Mouse (Mus musculus) heart, adult 9 months (tissue): ENCODE measurements around the gene Pdzd4.
A peak's percentile ranks its signal among the peaks of the same experiment; 100 is the strongest.

ENCODE experiments used
- DNase-seq, 2 experiments: peaks; one replicate each; pipeline ENCODE4 v3.0.0; 2022; ENCODE audit warnings: low spot score in 2 of 2

The Pdzd4 gene

DNA sequence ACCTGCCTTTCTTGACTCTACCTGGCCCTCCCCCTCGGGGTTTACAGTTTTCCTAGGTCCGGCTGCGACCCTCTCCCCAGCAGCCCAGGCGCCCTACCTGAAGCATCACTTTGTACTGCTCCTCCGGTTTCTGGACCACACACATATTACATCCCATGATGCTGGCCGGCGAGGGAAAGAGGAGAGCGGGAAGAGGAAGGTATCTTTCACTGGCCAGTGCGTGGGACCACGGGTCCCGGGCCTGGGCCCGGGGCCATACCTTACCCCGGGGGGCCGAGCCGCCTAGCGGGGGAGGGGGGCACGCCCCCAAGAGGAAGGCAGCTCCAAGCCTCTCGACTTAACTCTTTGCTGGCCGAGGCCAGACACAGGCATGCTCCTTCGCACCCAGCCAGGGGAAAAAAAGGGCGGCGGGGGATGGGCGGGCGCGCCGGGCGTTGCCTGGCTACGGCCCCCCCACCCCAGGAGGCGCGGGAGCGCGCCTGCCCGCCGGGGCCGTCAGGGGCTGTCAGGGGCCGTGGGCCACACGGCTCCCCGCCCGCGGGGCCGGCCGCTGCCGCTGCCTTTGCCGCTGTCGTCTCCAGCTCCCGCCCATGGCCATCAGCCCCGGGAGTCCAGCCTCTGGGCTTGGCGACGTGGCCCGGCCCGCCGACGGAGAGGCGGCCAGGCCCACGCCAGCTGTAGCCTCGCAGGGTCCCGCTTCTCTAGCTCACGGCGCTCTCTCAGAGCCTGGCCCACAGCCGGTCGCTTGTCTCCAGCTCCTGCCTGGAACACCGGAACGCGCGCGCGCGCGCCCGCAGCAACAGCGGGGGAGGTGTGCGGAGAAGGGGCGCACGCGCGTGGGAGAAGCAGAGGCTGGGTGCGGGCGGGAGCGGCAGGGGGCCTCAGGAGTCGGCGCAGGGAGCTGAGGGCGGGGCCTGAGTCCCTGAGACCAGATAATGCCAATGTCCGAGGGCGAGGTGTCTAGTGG is at the start of gene Pdzd4:
Gene Pdzd4 (minus strand): TSS at position 785 of the 967 bp plus-strand sequence.
- peak; percentile 6 to 49 for DNase-seq

GRCm38 (mm10) chrX:73871956-73872355 is 47.2 kb upstream of the Pdzd4 start:
- DNase-seq = no peak

DNA sequence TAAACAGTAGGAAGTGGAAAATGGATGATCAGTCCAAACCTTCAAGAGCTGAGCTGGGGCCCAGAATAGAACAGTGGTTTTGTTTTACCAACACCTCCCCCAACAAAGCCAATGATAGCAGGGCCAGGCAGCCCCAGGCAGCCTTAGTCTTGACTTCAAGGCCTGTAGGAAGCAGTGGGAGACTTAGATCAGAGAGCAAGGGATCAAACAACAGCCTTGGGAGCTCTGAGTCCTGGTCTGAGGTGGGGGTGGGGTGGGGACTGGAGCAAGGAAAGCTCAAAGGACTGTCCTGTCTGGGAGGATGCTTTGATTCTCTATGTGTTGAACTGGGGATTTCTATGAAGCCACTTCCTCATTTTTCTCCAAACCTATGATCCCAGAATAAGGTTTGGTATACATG is 46.7 kb upstream of the Pdzd4 start:
- DNase-seq = no peak

DNA sequence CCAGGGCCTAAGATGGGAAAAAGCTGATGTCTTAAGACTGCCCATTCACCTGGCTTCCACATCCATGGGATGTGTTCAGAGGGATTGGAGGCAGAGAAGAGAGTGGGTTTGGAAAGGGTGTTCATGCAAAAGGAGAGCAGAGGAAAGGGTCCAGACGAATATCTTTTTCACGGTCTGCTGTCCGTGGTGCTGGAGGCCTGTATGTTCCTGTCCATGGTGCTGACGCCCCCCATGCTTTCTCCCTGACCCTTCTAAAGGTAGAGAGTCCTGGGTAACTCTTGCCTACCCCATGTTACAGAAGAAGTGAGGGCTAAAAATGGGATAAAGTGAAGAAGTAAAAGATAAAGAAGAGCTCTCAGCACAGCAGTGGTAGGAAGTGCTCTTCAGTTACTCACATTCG is 44.6 kb upstream of the Pdzd4 start:
- DNase-seq = no peak

DNA sequence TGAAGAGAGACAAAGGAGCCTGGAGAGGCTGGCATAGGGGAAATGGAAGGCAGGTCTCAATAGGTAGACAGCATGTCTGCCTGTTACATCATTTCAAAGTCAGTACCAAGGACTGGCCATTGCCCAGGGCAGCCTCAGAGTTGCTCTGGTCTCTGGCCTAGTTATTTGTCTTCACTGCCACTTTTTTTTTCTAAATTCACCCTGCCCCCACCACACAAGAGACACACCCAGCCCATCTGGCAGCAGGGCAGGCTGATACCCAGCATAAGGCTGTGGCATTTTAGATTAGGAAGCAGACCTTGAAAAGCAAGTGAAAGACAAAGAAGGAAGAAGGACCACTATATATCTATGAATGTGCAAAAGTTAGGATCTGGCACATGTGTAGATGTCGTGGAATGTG is 43.1 kb upstream of the Pdzd4 start:
- no peak for DNase-seq

DNA sequence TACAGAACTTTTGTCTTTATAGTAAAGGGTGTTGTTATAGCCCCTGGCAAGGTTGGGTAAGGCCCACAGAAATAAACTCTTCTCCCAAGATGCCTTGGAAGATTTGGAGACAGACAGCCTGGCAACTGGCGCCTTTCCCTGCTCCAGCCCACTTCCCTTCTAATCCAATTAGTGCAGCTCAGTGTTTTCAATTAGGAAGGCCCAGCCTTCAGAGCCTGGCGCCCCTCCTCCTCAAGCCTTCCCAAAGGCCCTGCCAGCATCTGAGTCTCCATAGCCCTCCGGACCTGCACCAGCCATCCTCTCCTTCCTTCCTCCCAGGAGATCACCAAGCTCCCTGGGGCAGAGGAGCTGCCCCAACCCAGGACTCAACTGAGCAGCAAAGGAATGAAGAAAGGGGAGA is 42.5 kb upstream of the Pdzd4 start:
- DNase-seq = no peak

DNA sequence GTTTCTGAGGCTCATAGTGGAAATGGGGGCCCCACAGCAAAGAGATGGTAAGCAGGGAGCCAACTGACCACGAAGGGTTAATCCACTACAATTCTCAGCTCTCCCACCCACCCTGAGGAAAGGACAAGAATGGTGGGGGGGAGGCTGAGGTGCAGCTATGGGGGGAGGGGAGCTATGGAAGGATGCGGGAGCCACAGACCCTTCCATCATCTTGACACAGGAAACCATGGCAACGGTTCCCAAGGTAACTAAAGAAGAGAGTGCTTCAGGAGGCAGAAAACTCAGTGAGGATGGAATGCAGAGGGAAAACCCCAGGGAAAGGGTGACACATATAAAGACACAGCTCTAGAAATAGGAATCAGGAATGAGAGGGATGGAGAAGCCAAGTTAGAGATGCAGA is 39.9 kb upstream of the Pdzd4 start:
- DNase-seq = no peak

GRCm38 (mm10) chrX:73855087-73855408 is 30.3 kb upstream of the Pdzd4 start:
- peak; percentile 32 to 39 for DNase-seq

GRCm38 (mm10) chrX:73854326-73855086 is 29.7 kb upstream of the Pdzd4 start:
- DNase-seq = no peak

GRCm38 (mm10) chrX:73836691-73837090 is 11.9 kb upstream of the Pdzd4 start:
- no peak for DNase-seq

DNA sequence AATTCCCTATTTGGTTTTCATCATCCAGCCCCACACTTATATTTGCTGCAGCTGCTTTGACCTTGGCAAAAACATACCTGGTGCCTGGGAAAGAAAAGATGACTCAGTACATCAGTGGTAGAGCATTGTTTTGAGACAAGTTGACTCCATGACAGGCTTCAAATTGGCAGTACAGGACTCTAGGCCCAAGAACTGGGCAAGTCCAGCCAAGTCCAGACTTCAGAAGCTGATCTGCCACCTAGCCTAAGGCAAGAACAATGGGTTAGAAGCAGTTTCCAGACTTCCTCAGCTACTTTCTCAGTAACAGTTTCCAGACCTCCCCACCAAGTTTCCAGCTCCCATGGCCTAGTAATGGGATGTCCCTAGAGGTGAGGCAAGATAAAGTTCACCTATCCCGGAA is 11.0 kb upstream of the Pdzd4 start:
- DNase-seq = no peak

DNA sequence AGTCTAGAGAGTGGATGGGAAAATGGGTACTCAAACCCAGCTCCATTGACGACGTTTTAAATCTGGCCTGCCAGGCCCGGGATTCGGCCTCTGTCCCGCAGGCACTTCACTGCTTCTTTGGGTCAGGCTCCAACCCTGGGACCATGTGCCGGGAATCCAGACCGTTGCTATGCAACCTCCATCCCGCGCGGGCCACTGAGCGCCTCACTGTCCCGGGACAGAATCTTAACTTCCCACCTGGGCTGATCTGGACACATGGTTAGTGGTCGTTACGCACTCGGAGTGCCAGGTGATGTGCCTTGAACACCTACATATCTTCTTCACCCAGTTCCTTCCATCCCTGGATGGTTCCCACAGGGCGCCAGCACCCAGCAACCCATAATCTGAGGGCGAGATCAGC is 1.0 kb downstream of the Pdzd4 start:
- no peak for DNase-seq

- DNase-seq = no peak
These were observed 8.0 kb downstream of the Pdzd4 start for GRCm38 (mm10) chrX:73816596-73817314.

DNA sequence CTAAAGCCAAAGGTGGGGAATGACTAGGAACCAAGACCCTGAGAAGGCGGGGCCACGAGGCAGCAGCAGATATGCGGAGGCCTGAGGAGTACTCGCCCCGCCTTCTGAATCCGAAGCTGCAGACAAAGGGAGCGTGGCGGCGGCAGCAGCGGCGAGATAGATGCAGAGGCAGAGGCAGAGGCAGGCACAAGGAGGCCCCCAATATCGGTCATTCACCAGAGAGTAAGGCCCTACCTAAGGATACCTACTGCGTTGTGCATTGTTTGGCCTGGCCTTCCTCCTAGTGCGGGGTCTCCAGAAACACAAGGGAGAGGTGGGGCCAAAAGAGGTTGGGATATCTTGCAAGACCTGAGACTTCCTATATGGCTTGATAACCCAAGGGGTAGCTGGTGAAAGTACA is 9.7 kb downstream of the Pdzd4 start:
- DNase-seq = no peak

- DNase-seq = no peak
These were observed 19.0 kb downstream of the Pdzd4 start for GRCm38 (mm10) chrX:73805814-73806213.

- DNase-seq = peak; percentile 35 to 67
These were observed 26.3 kb downstream of the Pdzd4 start for GRCm38 (mm10) chrX:73798502-73798901.

DNA sequence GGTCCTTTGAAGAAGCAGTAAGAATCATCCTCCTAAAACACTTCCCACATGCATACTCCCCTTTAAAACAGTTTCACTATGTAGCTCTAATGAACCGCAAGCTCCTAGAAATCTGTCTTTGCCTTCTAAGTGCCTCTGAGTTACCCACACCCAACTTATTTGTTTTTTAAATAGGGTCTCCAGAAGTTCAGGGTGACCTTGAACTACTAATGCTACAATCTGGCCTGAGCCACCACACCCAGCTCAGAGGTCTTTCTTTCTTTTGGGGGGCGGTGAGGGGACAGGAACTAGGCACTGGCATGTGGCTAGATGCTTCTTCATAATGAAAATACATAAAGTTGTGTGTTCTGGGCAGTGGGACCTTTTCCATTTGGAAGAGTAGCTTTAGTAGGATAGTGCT is 27.3 kb downstream of the Pdzd4 start:
- no peak for DNase-seq

DNA sequence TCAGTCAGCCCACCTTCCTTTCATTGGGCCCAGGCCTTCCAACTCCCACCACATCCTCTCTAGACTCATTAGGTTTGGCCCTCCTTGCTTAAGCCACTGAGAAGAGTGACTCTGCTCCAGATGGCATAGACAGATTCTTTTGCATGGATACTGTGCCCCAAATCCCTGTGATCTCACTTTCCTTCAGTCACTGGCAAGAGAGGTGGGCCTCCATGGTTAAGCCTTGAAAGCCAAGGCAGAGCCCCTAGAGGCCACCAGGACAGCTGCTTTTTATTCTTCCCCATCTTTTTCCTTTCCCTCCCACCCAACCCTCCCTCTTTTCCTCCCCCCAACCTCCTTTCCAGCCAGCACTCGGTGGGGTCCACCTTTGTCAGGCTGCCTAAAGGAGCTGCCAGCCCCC is 31.3 kb downstream of the Pdzd4 start:
- DNase-seq = no peak

DNA sequence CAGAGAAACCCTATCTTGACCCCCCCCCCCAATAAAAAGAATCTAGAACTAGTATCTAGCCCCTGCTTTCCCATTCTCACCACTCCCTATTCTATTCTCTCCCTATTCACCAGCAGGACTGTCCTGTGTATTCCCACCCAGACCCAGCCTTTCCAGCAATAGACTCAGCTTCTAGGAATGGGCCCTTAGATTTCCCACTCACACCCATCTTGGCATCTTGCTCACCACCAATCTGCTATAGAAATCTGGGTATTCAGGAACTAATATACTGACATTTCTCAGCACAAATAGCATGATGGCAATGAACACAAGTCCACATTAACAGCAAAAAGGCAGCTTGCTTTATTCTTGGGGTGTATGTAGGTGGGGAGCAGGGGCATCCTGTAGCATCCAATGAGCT is 31.7 kb downstream of the Pdzd4 start:
- no peak for DNase-seq

GRCm38 (mm10) chrX:73788501-73788900 is 36.3 kb downstream of the Pdzd4 start:
- DNase-seq = no peak

GRCm38 (mm10) chrX:73787225-73787558 is 37.6 kb downstream of the Pdzd4 start:
- no peak for DNase-seq
